Mouse (Mus musculus) bone marrow macrophage, adult 2 months (primary cell): ENCODE data around the gene Otud3.

ENCODE experiments used
- CTCF ChIP-seq: IDR thresholded peaks from 2 replicates; pipeline ENCODE4 v1.5.1; 2012; ENCODE audit warnings: low read depth, mild to moderate bottlenecking, low read length, moderate library complexity
- POLR2A ChIP-seq: IDR thresholded peaks from 2 replicates; pipeline ENCODE4 v1.6.1; 2012; ENCODE audit warnings: mild to moderate bottlenecking, low read depth, low read length, borderline replicate concordance

- peak; percentile 44 for TF ChIP-seq CTCF
- peak; percentile 84; the same call in 1 of the 2 replicates for TF ChIP-seq POLR2A
Observed at GRCm38 (mm10) chr4:138913797-138914196, at the start of gene Otud3.
